Mouse (Mus musculus): ENCODE measurements around the gene Plekha5.

DNA sequence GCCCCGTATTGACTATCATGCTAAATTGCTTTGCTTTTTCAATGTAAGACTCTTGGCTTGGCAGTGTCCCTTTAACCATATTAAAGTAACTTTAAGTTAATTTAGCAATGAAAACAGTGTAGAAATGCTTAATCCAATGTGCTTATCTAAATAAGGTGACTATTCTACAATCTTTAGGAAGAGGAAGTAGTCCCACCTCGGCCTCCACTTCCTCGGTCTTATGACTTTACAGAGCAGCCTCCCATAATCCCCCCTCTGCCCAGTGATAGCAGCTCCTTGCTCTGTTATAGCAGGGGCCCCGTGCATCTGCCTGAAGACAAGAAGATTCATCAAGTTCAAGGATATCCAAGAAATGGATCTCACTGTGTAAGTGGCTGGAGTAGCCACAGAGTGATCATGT, 156.3 kb downstream of the Plekha5 start:
- TF ChIP-seq ZNF384 (IDR thresholded peaks at IDR 0.05; ENCODE audit: low read depth, low read length), result no peak
- TF ChIP-seq ZC3H11A (IDR thresholded peaks at IDR 0.05; ENCODE audit: borderline replicate concordance, low read depth, low read length), result no peak
- TF ChIP-seq MAFK (IDR thresholded peaks at IDR 0.05; ENCODE audit: insufficient read depth, low read depth, low read length), result no peak
- no peak for TF ChIP-seq CHD2 (IDR thresholded peaks at IDR 0.05; ENCODE audit: low read depth, low read length)

Measured in ES-E14 (cell line).